Mouse (Mus musculus) stomach, embryonic 14.5 days (tissue): ENCODE results near the gene Rcn3. TPM values are rescaled to one million over a fixed set of nuclear protein-coding genes. Genes with fewer than 3 reads are reported as not detected.

Experiments used
- ATAC-seq: fragments of 200-750 bp; cut with Nextera tagmentation; 2 replicates; pipeline ENCODE4 v1.8.0; 2017; ENCODE audit warnings: low read depth, moderate TSS enrichment; ENCODE audit not compliant: insufficient number of reproducible peaks, insufficient read depth, low FRiP score
- H3K27ac ChIP-seq: fragments of 300-500 bp; sonication (generic); 2 replicates; pipeline ENCODE4 v1.5.1; 2014; ENCODE audit warnings: mild to moderate bottlenecking, low read length, moderate library complexity, mixed read lengths
- H3K27me3 ChIP-seq: fragments of 300-500 bp; sonication (generic); 2 replicates; pipeline ENCODE4 v1.6.1; 2014; ENCODE audit warnings: low read length, control low read depth, mixed read lengths; ENCODE audit not compliant: control insufficient read depth, insufficient read depth
- H3K36me3 ChIP-seq: fragments of 300-500 bp; sonication (generic); 2 replicates; pipeline ENCODE4 v1.6.1; 2014; ENCODE audit warnings: mild to moderate bottlenecking, control low read depth, low read length, moderate library complexity, mixed read lengths; ENCODE audit not compliant: control insufficient read depth, insufficient read depth
- H3K4me1 ChIP-seq: fragments of 300-500 bp; sonication (generic); 2 replicates; pipeline ENCODE4 v1.6.1; 2014; ENCODE audit warnings: low read length, control low read depth, mixed read lengths; ENCODE audit not compliant: control insufficient read depth, insufficient read depth
- H3K4me2 ChIP-seq: fragments of 300-500 bp; sonication (generic); replicated peaks from 2 replicates; pipeline ENCODE4 v1.6.1; 2014; ENCODE audit warnings: low read depth, low read length, control low read depth
- H3K4me3 ChIP-seq: fragments of 300-500 bp; sonication (generic); 2 replicates; pipeline ENCODE4 v1.5.1; 2014; ENCODE audit warnings: low read depth, low read length, control low read depth
- H3K9ac ChIP-seq: fragments of 300-500 bp; sonication (generic); replicated peaks from 2 replicates; pipeline ENCODE4 v1.6.1; 2014; ENCODE audit warnings: low read depth, mild to moderate bottlenecking, control low read depth, low read length, moderate library complexity, mixed read lengths
- H3K9me3 ChIP-seq: fragments of 300-500 bp; sonication (generic); 2 replicates; pipeline ENCODE4 v1.6.1; 2016; ENCODE audit warnings: low read depth, low read length, control low read depth; ENCODE audit not compliant: control insufficient read depth
- WGBS: fragments of 180-500 bp; shearing (Covaris S2); extraction: QIAGEN DNeasy Blood & Tissue Kit; methylation state at CpG from one replicate; pipeline ENCODE4 v1.1.7; 2014; 5-methylcytosine and 5-hydroxymethylcytosine counted together
- polyA plus RNA-seq: library from polyadenylated mRNA; unstranded; fragments of >200 nt; fragmentation: Nextera tagmentation; extraction: Ambion mirVana; gene quantifications from 2 replicates; pipeline ENCODE4 v1.2.1, GENCODE M21; 2014

The Rcn3 gene
- polyA plus RNA-seq, 1 experiment from 2014 or later, result 418 TPM

DNA sequence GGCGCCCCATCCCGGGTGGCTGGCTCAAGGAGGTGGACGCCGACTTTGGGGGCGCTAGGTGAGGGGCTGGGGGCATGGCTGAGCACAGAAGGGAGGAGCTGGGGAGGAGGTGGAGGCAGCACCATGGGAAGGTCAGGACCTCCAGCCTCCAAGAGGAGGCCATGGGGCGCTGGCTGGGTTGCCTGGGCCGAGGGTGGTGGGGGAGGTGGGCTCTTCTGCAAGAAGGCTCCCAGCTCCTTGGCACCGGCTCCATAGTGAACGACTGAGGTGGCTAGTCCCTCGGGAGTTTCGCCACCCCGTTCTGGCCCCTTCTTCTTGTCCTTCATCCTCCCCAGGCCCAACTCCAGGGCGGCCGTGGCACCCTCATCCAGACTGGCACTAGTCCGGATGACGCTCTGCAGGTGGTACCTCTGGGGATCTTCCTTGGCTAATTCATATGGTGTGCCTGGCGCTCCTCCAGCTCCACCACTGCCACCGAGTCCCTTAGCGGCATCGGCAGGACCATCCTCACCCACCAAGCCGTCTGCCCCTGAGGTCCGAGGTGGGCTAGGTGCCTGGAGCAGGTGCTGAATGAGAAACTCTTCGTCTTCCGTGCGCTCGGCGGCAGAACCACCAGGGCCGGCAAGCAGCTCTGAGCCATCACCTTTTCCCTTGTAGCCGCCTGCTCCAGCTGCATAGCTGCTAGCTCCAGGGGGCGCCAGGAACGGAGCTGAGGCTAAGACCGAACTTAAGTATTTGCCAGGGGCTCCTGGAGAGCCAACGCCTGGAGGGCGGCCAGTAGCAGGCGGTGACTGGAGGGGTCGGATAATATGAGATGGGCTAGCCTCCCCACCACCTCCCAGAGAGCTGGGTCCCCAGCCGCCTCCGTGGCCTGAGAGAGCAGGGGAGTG is 43.8 kb downstream of the Rcn3 start:
- WGBS, result 94% methylated on average over 38 of the region's 38 CpGs
- H3K9ac ChIP-seq, result no peak overlapping the region
- ATAC-seq, result no peak
- H3K9me3 ChIP-seq, result no peaks in the 10 kb centered on the region
- H3K36me3 ChIP-seq, result peaks cover 71% of the 10 kb centered on the region
- no peaks in the 10 kb centered on the region for H3K27me3 ChIP-seq
- H3K4me1 ChIP-seq, result peaks cover 9% of the 10 kb centered on the region
- no peak overlapping the region for H3K4me3 ChIP-seq
- H3K27ac ChIP-seq, result no peak overlapping the region
- no peak overlapping the region for H3K4me2 ChIP-seq

DNA sequence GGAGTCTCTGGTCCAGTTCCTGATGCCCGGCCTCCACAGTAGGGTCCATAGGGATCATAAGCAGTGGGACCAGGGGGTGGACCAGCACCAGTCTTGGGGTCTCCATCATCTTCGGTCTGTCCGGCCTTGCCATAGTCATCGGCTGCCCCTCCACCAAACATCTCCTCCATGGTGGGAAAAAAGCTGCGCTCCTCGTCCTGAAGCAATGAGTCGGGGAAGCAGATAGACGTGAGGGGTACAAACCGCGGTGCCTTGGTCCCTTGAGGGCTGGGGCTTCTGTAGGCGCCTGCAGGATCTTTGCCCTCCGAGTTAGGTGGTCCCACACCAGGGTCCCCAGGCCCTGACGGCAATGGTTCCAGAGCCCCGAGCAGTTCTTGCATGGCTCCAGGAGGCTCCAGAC is 44.5 kb downstream of the Rcn3 start:
- Histone ChIP-seq H3K27ac (no peak overlapping the region), H3K36me3 (peaks cover 78% of the 10 kb centered on the region), H3K4me2 (no peak overlapping the region), H3K4me3 (no peak overlapping the region), H3K27me3 (no peaks in the 10 kb centered on the region), H3K9me3 (no peaks in the 10 kb centered on the region), H3K4me1 (peaks cover 9% of the 10 kb centered on the region), H3K9ac (no peak overlapping the region)
- 95% methylated on average over 14 of the region's 14 CpGs for WGBS
- no peak for ATAC-seq

DNA sequence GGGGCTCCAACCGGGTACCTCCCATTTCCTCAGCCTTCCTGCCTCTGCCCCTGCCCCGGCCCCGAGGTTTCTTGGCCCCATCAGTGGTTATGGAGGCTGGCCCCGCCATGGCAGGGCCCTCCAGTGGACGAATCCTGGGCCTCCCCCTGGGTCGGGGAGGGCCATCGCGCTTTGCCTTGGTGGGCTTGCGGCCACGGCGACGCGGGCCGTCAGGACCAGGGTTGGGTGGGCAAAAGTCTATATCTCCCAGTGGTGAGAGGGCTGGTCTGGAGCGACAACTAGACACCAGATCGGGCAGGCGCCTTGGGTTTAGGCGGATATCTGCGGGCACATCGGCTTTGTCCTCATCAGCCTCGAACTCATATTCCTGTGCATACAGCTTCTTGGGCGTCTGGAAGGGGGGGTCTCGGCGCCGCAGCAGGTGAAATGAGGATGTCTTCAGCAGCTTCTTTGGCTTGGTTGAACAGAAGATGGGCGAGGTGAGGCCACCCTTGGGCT is 45.1 kb downstream of the Rcn3 start:
- 93% methylated on average over 26 of the region's 26 CpGs for WGBS
- Histone ChIP-seq H3K9ac (no peak overlapping the region), H3K4me1 (peaks cover 9% of the 10 kb centered on the region), H3K4me2 (no peak overlapping the region), H3K36me3 (peaks cover 84% of the 10 kb centered on the region), H3K9me3 (no peaks in the 10 kb centered on the region), H3K4me3 (no peak overlapping the region), H3K27ac (no peak overlapping the region), H3K27me3 (no peaks in the 10 kb centered on the region)
- ATAC-seq, result no peak

DNA sequence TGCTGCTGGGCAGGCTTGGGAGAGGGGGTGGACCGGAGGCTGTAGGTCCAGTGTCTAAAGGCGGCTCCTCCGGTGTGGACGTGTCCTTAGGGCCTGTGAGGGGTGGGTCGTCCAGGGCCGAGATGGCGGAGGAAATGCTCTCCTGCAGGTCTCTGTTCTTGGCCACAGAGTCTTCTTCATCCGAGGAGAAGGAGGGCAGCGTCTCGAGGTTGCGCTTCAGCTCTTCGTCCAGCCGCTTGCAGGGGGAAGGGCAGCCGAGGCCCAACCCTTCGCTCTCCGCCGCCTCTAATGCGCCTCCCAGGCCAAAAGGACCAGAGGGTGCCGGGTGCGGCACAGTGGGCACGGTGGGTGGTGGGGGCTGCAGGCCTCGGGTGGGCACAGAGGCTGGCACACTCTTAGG is 46.3 kb downstream of the Rcn3 start:
- no peak overlapping the region for H3K27ac ChIP-seq
- H3K9ac ChIP-seq, result no peak overlapping the region
- H3K4me3 ChIP-seq, result no peak overlapping the region
- ATAC-seq, result no peak
- peaks cover 96% of the 10 kb centered on the region for H3K36me3 ChIP-seq
- WGBS, result 96% methylated on average over 22 of the region's 22 CpGs
- H3K4me2 ChIP-seq, result no peak overlapping the region
- no peaks in the 10 kb centered on the region for H3K27me3 ChIP-seq
- H3K4me1 ChIP-seq, result peaks cover 4% of the 10 kb centered on the region; the same call in 1 of the 2 replicates
- no peaks in the 10 kb centered on the region for H3K9me3 ChIP-seq

DNA sequence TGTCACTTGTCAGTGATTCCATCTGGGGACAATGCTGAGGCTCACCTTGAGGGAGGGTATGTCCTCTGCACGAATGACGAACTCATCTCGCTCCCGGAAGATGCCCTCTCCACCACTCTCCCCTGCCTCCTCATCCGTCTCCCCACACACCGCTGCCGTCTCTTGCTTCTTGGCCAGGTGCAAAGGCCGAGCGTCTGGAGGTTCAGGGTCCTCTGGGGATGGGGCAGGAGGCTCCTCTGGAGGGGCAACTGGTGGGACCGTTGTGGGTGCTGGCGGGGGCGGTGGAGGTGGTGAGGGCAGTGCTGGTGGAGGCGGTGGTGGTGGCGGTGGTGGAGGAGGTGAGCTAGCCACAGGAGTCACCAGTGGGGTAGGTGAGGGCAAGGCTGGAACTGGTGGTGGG is 48.7 kb downstream of the Rcn3 start:
- H3K4me1 ChIP-seq, result no peaks in the 10 kb centered on the region
- H3K27me3 ChIP-seq, result no peaks in the 10 kb centered on the region
- no peaks in the 10 kb centered on the region for H3K9me3 ChIP-seq
- H3K36me3 ChIP-seq, result peaks cover 94% of the 10 kb centered on the region
- H3K27ac ChIP-seq, result no peak overlapping the region
- H3K4me3 ChIP-seq, result no peak overlapping the region
- ATAC-seq, result no peak
- no peak overlapping the region for H3K9ac ChIP-seq
- H3K4me2 ChIP-seq, result no peak overlapping the region
- WGBS, result 91% methylated on average over 14 of the region's 14 CpGs

DNA sequence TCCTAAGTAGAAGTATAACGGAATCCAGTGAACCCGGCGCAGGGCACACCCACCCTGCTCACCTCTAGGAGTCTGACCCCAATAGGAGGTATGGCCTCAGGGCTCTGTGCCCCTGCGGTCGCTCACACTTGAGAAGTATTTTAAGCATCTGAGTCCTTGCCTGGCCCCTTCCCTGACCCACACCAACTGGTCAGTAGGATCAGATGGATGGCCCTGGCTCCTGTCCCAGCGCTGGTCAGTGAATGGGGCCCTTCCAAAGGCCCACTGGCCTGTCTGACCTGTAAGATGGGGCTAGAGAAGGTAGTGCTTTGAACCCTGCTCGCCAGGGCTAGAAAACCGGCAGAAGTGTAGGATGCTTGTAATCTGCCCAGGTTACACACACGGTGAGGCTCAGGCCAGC is 51.2 kb downstream of the Rcn3 start:
- 91% methylated on average over 9 of the region's 9 CpGs for WGBS
- ATAC-seq, result no peak
- H3K27me3 ChIP-seq, result no peaks in the 10 kb centered on the region

DNA sequence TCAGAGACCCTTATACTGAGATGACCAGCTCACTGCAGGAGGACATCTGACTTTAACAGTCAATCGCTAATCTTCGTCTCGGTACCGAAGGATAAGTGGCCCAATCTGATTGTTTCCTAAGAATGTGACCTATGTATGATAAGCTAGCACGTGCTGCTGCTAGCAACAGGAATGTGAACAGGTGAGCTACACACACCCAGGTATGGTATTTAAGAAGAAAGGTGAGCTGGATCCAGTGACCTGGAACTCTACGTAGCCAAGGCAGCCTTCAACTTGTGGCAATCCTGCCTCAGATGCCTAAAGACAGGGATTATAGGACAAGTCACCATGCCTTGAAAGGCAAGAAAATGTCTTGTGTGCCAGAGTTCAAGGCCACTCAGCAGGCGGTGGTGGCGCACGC is 53.6 kb downstream of the Rcn3 start:
- Histone ChIP-seq H3K9ac (no peak overlapping the region), H3K9me3 (no peaks in the 10 kb centered on the region), H3K4me1 (no peaks in the 10 kb centered on the region), H3K27ac (no peak overlapping the region), H3K36me3 (peaks cover 94% of the 10 kb centered on the region), H3K4me3 (no peak overlapping the region), H3K4me2 (no peak overlapping the region), H3K27me3 (no peaks in the 10 kb centered on the region)
- no peak for ATAC-seq
- WGBS, result 92% methylated on average over 9 of the region's 9 CpGs

More for the DNA sequence above, 51.2 kb downstream of the Rcn3 start:
- Histone ChIP-seq H3K9ac (no peak overlapping the region), H3K4me3 (no peak overlapping the region), H3K36me3 (peaks cover 94% of the 10 kb centered on the region), H3K4me1 (no peaks in the 10 kb centered on the region), H3K4me2 (no peak overlapping the region), H3K27ac (no peak overlapping the region), H3K9me3 (no peaks in the 10 kb centered on the region)

DNA sequence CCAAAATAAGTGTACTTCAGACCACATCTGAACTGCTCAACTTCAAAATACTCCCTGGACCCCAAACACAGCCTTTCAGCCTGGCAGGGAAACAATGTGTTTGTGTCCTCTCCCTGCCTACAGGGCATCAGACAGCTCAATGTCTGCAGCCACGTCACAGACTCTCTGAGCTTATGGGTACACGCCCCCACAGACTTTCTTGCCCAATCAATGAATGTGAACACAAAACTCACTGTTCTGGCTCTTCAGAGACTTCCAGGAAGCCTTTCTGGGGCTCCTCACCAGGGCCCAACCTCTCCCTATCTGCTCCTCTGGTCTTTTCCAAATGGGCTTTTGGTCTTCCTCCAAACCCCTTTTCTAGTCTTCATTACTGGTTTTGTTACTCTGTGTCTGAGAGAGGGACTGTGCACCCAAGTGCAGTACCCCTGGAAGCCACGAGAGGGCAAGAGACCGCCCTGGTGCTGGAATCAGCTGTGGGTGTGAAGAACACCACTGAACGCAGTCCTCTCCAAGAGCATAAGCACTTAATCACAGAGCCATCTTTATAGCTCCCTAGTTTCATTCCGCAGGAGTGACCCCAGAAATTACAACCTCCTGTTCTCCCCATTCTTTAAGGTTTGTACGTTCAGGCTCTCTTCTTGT is 54.2 kb downstream of the Rcn3 start:
- Histone ChIP-seq H3K9me3 (no peaks in the 10 kb centered on the region), H3K4me2 (no peak overlapping the region), H3K9ac (no peak overlapping the region), H3K4me3 (no peak overlapping the region), H3K27ac (no peak overlapping the region), H3K36me3 (peaks cover 94% of the 10 kb centered on the region), H3K4me1 (no peaks in the 10 kb centered on the region), H3K27me3 (no peaks in the 10 kb centered on the region)
- WGBS, result 72% methylated on average over 7 of the region's 7 CpGs
- ATAC-seq, result no peak
